Mouse (Mus musculus): ENCODE results near the gene Tnfaip3.

Gene Tnfaip3

GRCm38 (mm10) chr10:18966893-18967292 is 48.6 kb downstream of the Tnfaip3 start:
- DNase-seq (ENCODE audit: low read depth, low spot score), result no peak

DNA sequence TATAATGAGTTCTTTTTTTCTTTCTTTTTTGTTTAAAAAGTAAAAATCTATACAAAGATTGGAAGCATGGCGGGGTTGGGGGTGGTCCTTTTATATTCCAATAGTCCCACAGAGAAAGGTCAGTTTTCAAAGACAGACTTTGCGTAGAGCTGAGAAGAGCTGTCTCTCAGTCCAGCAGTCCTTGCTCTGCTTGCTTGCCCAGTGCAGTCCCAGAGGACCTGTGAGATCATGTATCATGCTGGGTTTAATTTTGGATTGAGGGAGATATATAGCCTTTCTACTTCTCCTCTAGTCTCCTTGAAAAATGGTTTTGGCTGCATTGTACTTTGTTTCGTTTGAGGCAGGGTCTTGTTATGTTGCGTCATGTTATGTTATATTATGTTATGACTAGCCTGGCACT is 49.9 kb downstream of the Tnfaip3 start:
- DNase-seq (ENCODE audit: low read depth, low spot score), result peak; percentile 71

DNA sequence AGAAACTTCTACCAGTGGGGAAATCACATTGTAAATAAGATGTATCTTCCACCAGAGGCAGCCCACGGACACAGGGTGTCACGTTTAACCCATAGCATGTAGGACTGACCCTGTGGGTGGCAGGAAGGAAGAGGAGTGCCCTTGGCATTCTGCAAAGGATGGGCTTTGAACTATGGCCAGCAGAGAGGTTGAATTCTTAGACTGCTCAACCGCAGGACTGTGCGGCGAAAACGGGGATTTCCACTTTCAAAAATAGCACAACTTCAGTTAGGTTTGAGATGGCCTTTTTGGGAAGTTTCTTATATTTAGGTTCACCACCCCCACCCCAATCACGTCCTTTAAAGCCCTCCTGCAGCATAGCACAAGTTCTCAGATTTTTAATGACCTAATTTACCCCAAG is 50.6 kb downstream of the Tnfaip3 start:
- no peak for DNase-seq (ENCODE audit: low read depth, low spot score)

DNA sequence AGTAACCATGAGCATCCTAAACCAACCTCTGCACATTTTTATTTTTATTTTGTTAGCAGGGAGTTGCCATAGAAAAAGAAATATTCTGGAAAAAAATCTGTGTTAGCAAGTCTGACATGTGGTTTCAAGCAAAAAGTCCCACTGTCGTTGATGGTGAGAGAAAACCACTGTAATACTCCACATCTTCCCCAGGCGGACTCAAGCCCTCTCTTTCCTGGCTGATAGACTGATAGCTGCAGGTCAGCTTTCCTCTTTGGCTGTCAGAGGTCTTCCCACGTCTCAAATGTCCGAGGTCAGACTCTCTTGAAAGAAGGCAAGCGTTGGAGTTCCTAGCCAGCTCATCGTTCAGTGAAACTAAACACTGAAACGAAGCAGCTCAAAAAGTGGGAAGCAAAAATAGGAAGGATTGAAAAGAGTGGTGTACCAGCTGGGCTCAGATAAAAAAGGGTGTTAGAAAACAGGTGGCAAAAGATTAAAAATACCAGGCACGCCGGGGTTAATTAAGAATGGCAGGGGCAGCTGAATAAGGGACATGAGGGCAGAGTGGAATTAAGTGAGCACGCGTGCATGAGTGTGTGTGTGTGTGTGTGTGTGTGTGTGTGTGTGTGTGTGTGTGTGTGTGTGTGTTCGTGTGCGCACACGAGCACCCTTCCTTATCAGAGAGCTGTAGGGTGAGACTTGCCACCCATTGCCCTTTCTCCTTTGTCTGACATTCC is 55.5 kb downstream of the Tnfaip3 start:
- DNase-seq (ENCODE audit: low read depth, low spot score), result peak; percentile 66

DNA sequence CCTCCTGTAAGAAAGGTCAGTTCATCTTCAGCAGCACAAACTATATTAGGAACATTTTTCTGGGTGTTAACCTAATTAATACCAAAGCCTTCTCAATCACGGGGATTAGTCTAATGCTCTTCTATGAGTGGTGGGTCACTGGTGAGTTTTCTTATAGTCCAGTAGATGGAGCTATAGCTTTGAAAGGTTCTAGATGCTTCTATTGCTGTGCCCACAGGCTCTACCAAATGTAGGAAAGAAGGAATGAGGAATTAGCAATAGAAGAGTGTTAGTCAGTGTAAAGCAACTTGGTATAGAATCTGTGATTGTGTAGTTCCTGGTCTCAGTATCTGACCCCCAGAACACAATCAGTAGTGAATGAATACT is 61.8 kb downstream of the Tnfaip3 start:
- DNase-seq (ENCODE audit: low read depth, low spot score), result peak; percentile 22

GRCm38 (mm10) chr10:18953011-18953705 is 62.3 kb downstream of the Tnfaip3 start:
- no peak for DNase-seq (ENCODE audit: low read depth, low spot score)
